Mouse (Mus musculus) lung, postnatal 0 days (tissue): ENCODE results near the gene Asah2.

Experiments used
- CTCF ChIP-seq: IDR thresholded peaks from 2 replicates; pipeline ENCODE4 v1.5.1; 2016; ENCODE audit warnings: antibody characterized with exemption, mild to moderate bottlenecking
- EP300 ChIP-seq: IDR thresholded peaks from 2 replicates; pipeline ENCODE4 v1.6.1; 2016; ENCODE audit warnings: antibody characterized with exemption, mild to moderate bottlenecking, control low read depth

GRCm38 (mm10) chr19:32148710-32149109, 40.7 kb upstream of the Asah2 start:
- TF ChIP-seq CTCF (no peak), EP300 (no peak)
